Comparison of ENCODE assay signal across 23 mouse cellular contexts in the genomic region with DNA sequence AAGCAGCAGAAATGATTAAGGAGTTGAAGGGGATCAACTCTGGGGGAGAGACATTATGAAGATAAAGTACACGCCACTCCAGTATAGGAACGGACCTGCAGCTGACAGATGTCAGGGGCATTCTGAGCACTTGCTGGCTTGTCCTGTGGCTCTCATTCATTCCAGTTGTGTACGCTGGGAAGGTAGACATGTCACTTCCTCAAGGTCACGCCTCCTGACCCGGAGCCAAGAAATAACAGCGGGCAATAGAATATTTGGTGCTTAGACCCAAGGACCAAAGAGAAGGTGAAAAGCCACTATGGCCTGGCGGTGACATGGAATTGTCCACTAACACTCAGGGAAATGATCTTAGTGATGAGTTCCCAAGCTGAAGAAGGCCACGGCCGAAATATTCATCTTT. TPM values are rescaled to one million over a fixed set of nuclear protein-coding genes. Genes with fewer than 3 reads are reported as not detected.
A peak's percentile ranks its signal among the peaks of the same experiment; 100 is the strongest.
DNase-seq lines count a peak whose midpoint lies in the region; ATAC-seq lines count a peak whose summit lies in the region.
"Had no signal": no experiment of that assay in that cellular context is flagged by ENCODE, and none has a peak within 500 bp of the region (broad histone marks: within the 10 kb centered on the region; RNA-seq: fewer than 3 reads in every experiment).

No protein-coding gene starts in this region.

- no peak overlapping the region for H3K4me3 ChIP-seq in heart, embryonic 12.5 days
- H3K4me3 ChIP-seq in hindbrain, embryonic 13.5 days, result no peak overlapping the region
- H3K4me3 ChIP-seq: forebrain, embryonic 10.5 days; forebrain, embryonic 13.5 days; heart, embryonic 15.5 days; hindbrain, embryonic 12.5 days; intestine, embryonic 15.5 days had no signal

- no peak for ATAC-seq in heart, embryonic 12.5 days (ENCODE audit: insufficient number of reproducible peaks, low FRiP score)
- ATAC-seq in hindbrain, embryonic 13.5 days (ENCODE audit: low FRiP score), result no peak
- ATAC-seq: forebrain, embryonic 13.5 days; forebrain, embryonic 16.5 days; hindbrain, embryonic 16.5 days; intestine, embryonic 15.5 days; Patski had no signal

- no peak overlapping the region for H3K4me2 ChIP-seq in heart, embryonic 12.5 days
- no peak overlapping the region for H3K4me2 ChIP-seq in hindbrain, embryonic 13.5 days
- H3K4me2 ChIP-seq: forebrain, embryonic 13.5 days; heart, embryonic 11.5 days; heart, embryonic 15.5 days; hindbrain, embryonic 12.5 days; intestine, embryonic 15.5 days had no signal

- H3K4me1 ChIP-seq in heart, embryonic 12.5 days (replicated peaks), result peaks cover 7% of the 10 kb centered on the region
- H3K4me1 ChIP-seq in hindbrain, embryonic 13.5 days (replicated peaks), result peaks cover 12% of the 10 kb centered on the region; the same call in 1 of the 2 replicates
- H3K4me1 ChIP-seq: intestine, embryonic 15.5 days had no signal

- H3K27ac ChIP-seq in heart, embryonic 12.5 days (ENCODE audit: poor library complexity, severe bottlenecking), result no peak overlapping the region
- H3K27ac ChIP-seq in hindbrain, embryonic 13.5 days, result no peak overlapping the region
- H3K27ac ChIP-seq: forebrain, embryonic 10.5 days; heart, embryonic 15.5 days; hindbrain, embryonic 12.5 days; intestine, embryonic 15.5 days had no signal

- peaks cover 63% of the 10 kb centered on the region for H3K36me3 ChIP-seq in heart, embryonic 12.5 days
- H3K36me3 ChIP-seq in hindbrain, embryonic 13.5 days, result peaks cover 50% of the 10 kb centered on the region

- WGBS in heart, embryonic 12.5 days, result 81% methylated on average over 9 of the region's 9 CpGs
- 91% methylated on average over 9 of the region's 9 CpGs for WGBS in hindbrain, embryonic 13.5 days

- H3K9ac ChIP-seq in heart, embryonic 12.5 days, result no peak overlapping the region
- no peak overlapping the region for H3K9ac ChIP-seq in hindbrain, embryonic 13.5 days
- H3K9ac ChIP-seq: forebrain, embryonic 13.5 days; heart, embryonic 15.5 days; hindbrain, embryonic 12.5 days; intestine, embryonic 15.5 days had no signal

- H3K27me3 ChIP-seq in heart, embryonic 12.5 days (replicated peaks), result no peaks in the 10 kb centered on the region
- H3K27me3 ChIP-seq in hindbrain, embryonic 13.5 days, result no peaks in the 10 kb centered on the region
- H3K27me3 ChIP-seq: forebrain, embryonic 13.5 days; heart, embryonic 15.5 days; hindbrain, embryonic 12.5 days; intestine, embryonic 15.5 days; Patski had no signal

- H3K9me3 ChIP-seq in heart, embryonic 12.5 days (replicated peaks), result no peaks in the 10 kb centered on the region
- H3K9me3 ChIP-seq in hindbrain, embryonic 13.5 days, result no peaks in the 10 kb centered on the region
- H3K9me3 ChIP-seq: forebrain, embryonic 10.5 days; forebrain, embryonic 13.5 days; heart, embryonic 15.5 days; hindbrain, embryonic 12.5 days; intestine, embryonic 15.5 days had no signal

- DNase-seq in adrenal gland, adult (ENCODE audit: inconsistent age in 2 of 2, low spot score in 1 of 2), result peak; percentile 67 to 81
- no peak for DNase-seq in adrenal gland, adult 8-10 months
- DNase-seq in heart, adult 11 months, result peak; percentile 67
- DNase-seq in adrenal gland, postnatal 25 days, result peak; percentile 51
- DNase-seq: cerebellum, adult 18-20 months; cerebellum, adult 9-10 months; gastrocnemius, postnatal 10 days; gastrocnemius, postnatal 36 days; kidney, adult 11 months; kidney, adult 8-10 months had no signal

RNA-seq across cellular contexts. Expression of a gene that starts 18.5 kb away (rescaled TPM):
- total RNA-seq in adrenal gland, adult 8-10 months (2022), result 1 to 10 TPM; 3.0 to 5.8 (median 3.9) TPM
- 0.40 and 0.43 TPM in 2 replicates for polyA plus RNA-seq in heart, embryonic 12.5 days (2016; fragmentation: Nextera tagmentation; extraction: Ambion mirVana)
- total RNA-seq in adrenal gland, postnatal 25 days (2021), result 2.0 and 2.9 TPM in 2 replicates
- polyA plus RNA-seq in hindbrain, embryonic 13.5 days (2015; fragmentation: Nextera tagmentation; extraction: Ambion mirVana), result 0.69 and 0.91 TPM in 2 replicates
- total RNA-seq: granulocyte monocyte progenitor cell, adult 5-6 weeks; hematopoietic stem cell, adult 5-6 weeks had no signal
